Mouse (Mus musculus) bone marrow, adult 2 months (tissue): Measurements from ENCODE around the gene Rap2c.

Source experiments
- CTCF ChIP-seq: fragments of 200-500 bp; IDR thresholded peaks from 2 replicates; pipeline ENCODE4 v1.5.1; 2011; ENCODE audit warnings: low read length, control low read depth; ENCODE audit not compliant: control insufficient read depth, insufficient read depth
- POLR2A ChIP-seq: fragments of 200-500 bp; IDR thresholded peaks from 2 replicates; pipeline ENCODE4 v1.6.1; 2011; ENCODE audit warnings: low read depth, mild to moderate bottlenecking, control low read depth, low read length, borderline replicate concordance; ENCODE audit not compliant: control insufficient read depth

GRCm38 (mm10) chrX:51065158-51065664 is 47.4 kb upstream of the Rap2c start:
- TF ChIP-seq CTCF = no peak
- no peak for TF ChIP-seq POLR2A
